Mouse (Mus musculus) heart, embryonic 12.5 days (tissue): Measurements from ENCODE around the gene Fam207a. TPM values are rescaled to one million over a fixed set of nuclear protein-coding genes. Genes with fewer than 3 reads are reported as not detected.

Source experiments
- ATAC-seq: fragments of 200-750 bp; cut with Nextera tagmentation; 2 replicates; pipeline ENCODE4 v1.8.0; 2017; ENCODE audit warnings: moderate TSS enrichment, moderate library complexity; ENCODE audit not compliant: insufficient number of reproducible peaks, low FRiP score
- H3K27ac ChIP-seq: fragments of 300-500 bp; sonication (generic); 2 replicates; pipeline ENCODE4 v1.5.1; 2016; ENCODE audit warnings: mild to moderate bottlenecking, moderate library complexity; ENCODE audit not compliant: poor library complexity, severe bottlenecking
- H3K27me3 ChIP-seq: fragments of 300-500 bp; sonication (generic); replicated peaks from 2 replicates; pipeline ENCODE4 v1.6.1; 2016; ENCODE audit warnings: mild to moderate bottlenecking, moderate library complexity
- H3K36me3 ChIP-seq: fragments of 300-500 bp; sonication (generic); 2 replicates; pipeline ENCODE4 v1.6.1; 2016; ENCODE audit warnings: mild to moderate bottlenecking, moderate library complexity
- H3K4me1 ChIP-seq: fragments of 300-500 bp; sonication (generic); replicated peaks from 2 replicates; pipeline ENCODE4 v1.6.1; 2016; ENCODE audit warnings: mild to moderate bottlenecking
- H3K4me2 ChIP-seq: fragments of 300-500 bp; sonication (generic); 2 replicates; pipeline ENCODE4 v1.6.1; 2016; ENCODE audit warnings: mild to moderate bottlenecking, moderate library complexity
- H3K4me3 ChIP-seq: fragments of 300-500 bp; sonication (generic); 2 replicates; pipeline ENCODE4 v1.5.1; 2016; ENCODE audit warnings: mild to moderate bottlenecking
- H3K9ac ChIP-seq: fragments of 300-500 bp; sonication (generic); 2 replicates; pipeline ENCODE4 v1.6.1; 2016; ENCODE audit warnings: mild to moderate bottlenecking, moderate library complexity
- H3K9me3 ChIP-seq: fragments of 300-500 bp; sonication (generic); replicated peaks from 2 replicates; pipeline ENCODE4 v1.6.1; 2016; ENCODE audit warnings: mild to moderate bottlenecking, moderate library complexity
- WGBS: fragments of 180-500 bp; shearing (Covaris S2); methylation state at CpG from one replicate; pipeline ENCODE4 v1.1.7; 2016; 5-methylcytosine and 5-hydroxymethylcytosine counted together
- polyA plus RNA-seq: library from polyadenylated mRNA; unstranded; fragments of >200 nt; fragmentation: Nextera tagmentation; extraction: Ambion mirVana; gene quantifications from 2 replicates; pipeline ENCODE4 v1.2.1, GENCODE M21; 2016

The Fam207a gene
- 31.0 and 32.1 TPM in 2 replicates for polyA plus RNA-seq

DNA sequence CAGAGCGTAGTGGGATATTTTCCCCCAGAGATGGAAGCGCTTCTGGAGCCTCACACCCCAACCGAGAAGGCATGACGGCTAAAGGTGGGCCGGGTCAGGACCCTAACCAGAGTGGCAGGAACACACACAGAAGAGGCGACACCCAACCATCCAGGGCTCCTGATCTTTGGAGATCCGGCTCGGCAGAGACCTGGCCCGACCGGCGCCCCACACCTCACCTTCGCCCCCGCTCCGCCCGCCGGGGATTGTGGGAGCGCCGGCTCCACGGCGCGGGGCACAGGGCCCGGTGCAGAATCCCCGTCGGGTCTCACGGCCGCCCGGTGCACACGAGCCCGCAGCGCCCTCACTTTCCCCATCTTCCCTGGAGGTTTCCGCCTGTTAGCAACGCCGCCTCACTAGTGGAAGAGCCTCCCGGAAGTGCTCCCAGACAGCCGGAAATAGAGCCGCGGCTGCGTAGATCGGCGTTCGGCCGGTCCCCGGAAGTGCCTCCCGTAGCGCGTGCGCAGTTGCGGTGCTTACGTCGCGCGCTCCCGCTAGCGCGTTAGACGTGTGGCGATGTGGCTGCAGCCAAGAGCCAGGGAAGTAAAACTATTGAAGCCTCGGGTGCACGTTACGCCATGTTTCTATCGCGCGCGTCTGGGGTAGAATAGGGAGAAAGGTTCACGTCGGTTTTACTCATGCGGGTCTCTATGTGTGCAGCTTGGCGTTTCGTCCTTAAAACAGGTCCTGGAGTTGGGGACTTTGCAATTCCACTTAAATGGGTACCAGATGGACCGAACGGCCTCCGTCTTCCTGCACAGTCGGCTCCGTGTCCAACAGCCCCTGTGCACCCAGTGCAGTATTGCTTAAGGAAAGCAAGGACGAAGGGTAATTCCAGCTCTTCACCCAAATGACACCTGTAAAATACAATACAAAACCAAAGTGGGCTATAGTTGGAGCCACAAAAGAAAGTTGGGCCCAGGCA lies at the start of gene Fam207a:
Gene Fam207a (minus strand): TSS at position 401 of the 964 bp plus-strand sequence.
- no peaks in the 10 kb centered on the region for H3K27me3 ChIP-seq
- H3K4me3 ChIP-seq: peak within 1 kb of the TSS; percentile 95
- peak; percentile 87 for ATAC-seq
- H3K9me3 ChIP-seq: no peaks in the 10 kb centered on the region
- H3K36me3 ChIP-seq: peaks cover 33% of the 10 kb centered on the region
- H3K27ac ChIP-seq: peak within 1 kb of the TSS; percentile 76
- H3K4me2 ChIP-seq: peak within 1 kb of the TSS; percentile 97
- peak within 1 kb of the TSS; percentile 92 for H3K9ac ChIP-seq
- WGBS: under 1% methylated on average over 75 of the region's 75 CpGs
- H3K4me1 ChIP-seq: peaks cover 21% of the 10 kb centered on the region

GRCm38 (mm10) chr10:77565005-77565404 lies 49.4 kb upstream of the Fam207a start:
- 71% methylated on average over 8 of the region's 8 CpGs for WGBS
- ATAC-seq: no peak
- H3K27me3 ChIP-seq: peaks cover 4% of the 10 kb centered on the region; the same call in 1 of the 2 replicates
- H3K4me3 ChIP-seq: no peak overlapping the region
- no peak overlapping the region for H3K27ac ChIP-seq
- no peaks in the 10 kb centered on the region for H3K9me3 ChIP-seq
- H3K36me3 ChIP-seq: no peaks in the 10 kb centered on the region
- H3K9ac ChIP-seq: no peak overlapping the region
- no peak overlapping the region for H3K4me2 ChIP-seq
- H3K4me1 ChIP-seq: peaks cover 12% of the 10 kb centered on the region

DNA sequence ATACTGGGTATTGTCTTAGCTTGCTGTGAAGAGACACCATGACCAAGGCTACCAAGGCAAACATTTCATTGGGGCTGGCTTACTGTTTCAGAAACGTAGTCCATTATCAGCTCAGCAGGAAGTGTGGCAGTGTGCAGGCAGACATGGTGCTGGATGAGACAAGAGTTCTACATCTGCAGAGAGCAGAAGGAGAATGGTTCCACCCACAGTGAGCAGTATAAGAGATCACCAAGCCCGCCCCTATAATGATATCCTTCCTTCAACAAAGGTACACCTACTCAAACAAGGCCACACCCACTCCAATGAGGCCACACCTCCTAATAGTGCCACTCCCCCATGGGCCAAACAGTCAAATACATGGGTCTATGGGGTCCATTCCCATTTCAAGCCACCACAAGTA lies 45.9 kb upstream of the Fam207a start:
- no peak for ATAC-seq
- WGBS: 44% methylated on average over 2 of the region's 2 CpGs
- H3K27ac ChIP-seq: no peak overlapping the region

GRCm38 (mm10) chr10:77560830-77561229 lies 45.2 kb upstream of the Fam207a start:
- no peak overlapping the region for H3K27ac ChIP-seq
- H3K4me2 ChIP-seq: no peak overlapping the region
- no peaks in the 10 kb centered on the region for H3K9me3 ChIP-seq
- no peak overlapping the region for H3K4me3 ChIP-seq
- peaks cover 6% of the 10 kb centered on the region for H3K27me3 ChIP-seq
- peaks cover 8% of the 10 kb centered on the region for H3K4me1 ChIP-seq
- no peaks in the 10 kb centered on the region for H3K36me3 ChIP-seq
- 65% methylated on average over 9 of the region's 9 CpGs for WGBS
- H3K9ac ChIP-seq: no peak overlapping the region
- ATAC-seq: no peak

More for the DNA sequence above, 45.9 kb upstream of the Fam207a start:
- Histone ChIP-seq H3K9me3 (no peaks in the 10 kb centered on the region), H3K4me1 (peaks cover 8% of the 10 kb centered on the region), H3K36me3 (no peaks in the 10 kb centered on the region), H3K4me2 (no peak overlapping the region), H3K4me3 (no peak overlapping the region), H3K9ac (no peak overlapping the region), H3K27me3 (peaks cover 6% of the 10 kb centered on the region)

DNA sequence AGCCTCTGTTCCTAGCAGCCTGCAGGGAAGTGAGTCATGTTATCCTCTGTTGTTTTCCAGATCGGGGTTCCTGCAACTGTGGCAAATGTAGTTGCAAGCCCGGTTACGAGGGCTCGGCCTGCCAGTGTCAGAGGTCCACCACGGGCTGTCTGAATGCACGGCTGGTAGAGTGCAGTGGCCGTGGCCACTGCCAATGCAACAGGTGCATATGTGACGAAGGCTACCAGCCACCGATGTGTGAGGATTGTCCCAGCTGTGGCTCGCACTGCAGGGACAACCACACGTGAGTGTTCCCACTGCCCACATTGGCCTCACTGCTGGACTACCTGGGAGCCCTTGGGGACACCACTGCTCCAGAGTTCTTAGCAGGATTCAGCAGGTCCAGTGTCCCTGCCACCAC lies 44.5 kb upstream of the Fam207a start:
- Histone ChIP-seq H3K9me3 (no peaks in the 10 kb centered on the region), H3K36me3 (no peaks in the 10 kb centered on the region), H3K4me2 (no peak overlapping the region), H3K27ac (no peak overlapping the region), H3K27me3 (peaks cover 6% of the 10 kb centered on the region), H3K4me1 (peaks cover 8% of the 10 kb centered on the region), H3K4me3 (no peak overlapping the region), H3K9ac (no peak overlapping the region)
- WGBS: 80% methylated on average over 11 of the region's 11 CpGs
- ATAC-seq: no peak

- Histone ChIP-seq H3K4me1 (peaks cover 8% of the 10 kb centered on the region), H3K36me3 (no peaks in the 10 kb centered on the region), H3K9me3 (no peaks in the 10 kb centered on the region), H3K4me2 (no peak overlapping the region), H3K27ac (no peak overlapping the region), H3K27me3 (peaks cover 6% of the 10 kb centered on the region), H3K4me3 (no peak overlapping the region), H3K9ac (no peak overlapping the region)
- no peak for ATAC-seq
- 83% methylated on average over 4 of the region's 4 CpGs for WGBS
Observed at GRCm38 (mm10) chr10:77557641-77558040, 42.1 kb upstream of the Fam207a start.

DNA sequence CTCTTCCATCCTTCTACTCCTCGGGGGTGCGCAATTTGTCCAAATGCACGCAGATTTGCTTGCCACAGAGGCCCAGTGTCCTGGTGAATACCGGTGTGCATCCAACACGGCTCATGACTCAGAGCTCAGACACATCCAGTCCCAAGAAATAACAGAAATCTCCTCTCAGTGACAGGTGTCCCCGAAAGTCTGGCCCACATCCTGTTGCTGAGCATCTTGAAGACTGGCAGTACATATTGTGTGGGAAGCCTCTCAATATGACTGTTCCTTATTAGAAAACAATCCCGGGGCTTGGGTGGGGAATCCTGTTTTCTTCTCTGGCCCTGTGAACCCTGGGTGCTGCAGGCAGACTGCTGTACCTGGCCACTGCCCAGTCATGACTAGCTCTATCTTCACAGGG lies 41.0 kb upstream of the Fam207a start:
- Histone ChIP-seq H3K9ac (no peak overlapping the region), H3K27ac (no peak overlapping the region), H3K27me3 (peaks cover 6% of the 10 kb centered on the region), H3K4me2 (no peak overlapping the region), H3K36me3 (no peaks in the 10 kb centered on the region), H3K4me1 (peaks cover 8% of the 10 kb centered on the region), H3K9me3 (no peaks in the 10 kb centered on the region), H3K4me3 (no peak overlapping the region)
- no peak for ATAC-seq
- WGBS: 85% methylated on average over 7 of the region's 7 CpGs

DNA sequence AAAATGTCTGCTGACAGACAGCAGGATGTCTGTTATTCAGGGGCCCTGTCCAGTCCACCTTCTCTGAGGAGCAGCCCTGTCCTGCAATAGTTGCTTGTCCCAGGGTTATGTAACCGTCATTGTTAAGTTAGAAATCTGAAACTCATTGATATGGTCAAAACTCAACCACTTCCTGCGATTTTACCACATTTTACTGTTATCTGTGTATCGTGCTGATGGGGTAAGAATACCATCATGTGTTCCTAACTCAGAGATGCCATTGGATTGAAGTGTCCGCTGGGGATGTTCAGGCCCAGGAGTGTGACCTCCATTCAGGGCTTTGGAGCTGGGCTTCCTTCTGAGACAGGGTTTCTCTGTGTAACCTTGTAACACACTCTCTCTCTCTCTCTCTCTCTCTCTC lies 39.3 kb upstream of the Fam207a start:
- 69% methylated on average over 4 of the region's 4 CpGs for WGBS
- Histone ChIP-seq H3K4me1 (no peaks in the 10 kb centered on the region), H3K27me3 (peaks cover 2% of the 10 kb centered on the region; the same call in 1 of the 2 replicates), H3K4me3 (no peak overlapping the region), H3K4me2 (no peak overlapping the region), H3K9ac (no peak overlapping the region), H3K36me3 (no peaks in the 10 kb centered on the region), H3K27ac (no peak overlapping the region), H3K9me3 (no peaks in the 10 kb centered on the region)
- ATAC-seq: no peak

DNA sequence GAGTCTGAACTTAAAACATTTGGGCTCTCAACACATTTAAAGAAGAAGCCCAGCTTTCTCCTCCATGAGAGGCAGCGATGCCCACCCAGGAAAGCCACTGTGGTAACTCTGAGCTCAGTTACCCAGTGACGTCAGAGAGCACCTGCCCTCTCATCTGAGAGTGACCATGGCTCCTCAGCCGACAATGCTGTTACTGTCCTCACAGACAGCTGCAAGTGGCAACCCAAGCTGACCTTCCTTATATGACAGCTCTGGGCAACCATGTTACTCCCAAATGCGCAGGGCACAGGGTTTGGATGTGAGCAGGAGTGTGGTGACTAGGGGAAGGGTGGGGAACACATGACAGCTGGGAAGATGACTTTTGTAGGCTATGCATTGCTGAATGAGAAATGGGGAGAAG lies 37.7 kb upstream of the Fam207a start:
- Histone ChIP-seq H3K36me3 (no peaks in the 10 kb centered on the region), H3K4me2 (no peak overlapping the region), H3K27me3 (no peaks in the 10 kb centered on the region; the same call in 1 of the 2 replicates), H3K4me1 (peaks cover 9% of the 10 kb centered on the region; the same call in 1 of the 2 replicates), H3K27ac (no peak overlapping the region), H3K4me3 (no peak overlapping the region), H3K9ac (no peak overlapping the region), H3K9me3 (no peaks in the 10 kb centered on the region)
- no peak for ATAC-seq
- 75% methylated on average over 4 of the region's 4 CpGs for WGBS

- Histone ChIP-seq H3K9ac (no peak overlapping the region), H3K9me3 (no peaks in the 10 kb centered on the region), H3K4me1 (peaks cover 9% of the 10 kb centered on the region; the same call in 1 of the 2 replicates), H3K36me3 (no peaks in the 10 kb centered on the region), H3K4me2 (no peak overlapping the region), H3K27me3 (no peaks in the 10 kb centered on the region; the same call in 1 of the 2 replicates), H3K27ac (no peak overlapping the region), H3K4me3 (no peak overlapping the region)
- 79% methylated on average over 5 of the region's 5 CpGs for WGBS
- ATAC-seq: no peak
Observed at GRCm38 (mm10) chr10:77552162-77552561, 36.6 kb upstream of the Fam207a start.

GRCm38 (mm10) chr10:77550874-77551273 lies 35.3 kb upstream of the Fam207a start:
- no peak overlapping the region for H3K27ac ChIP-seq
- no peak for ATAC-seq
- no peak overlapping the region for H3K4me3 ChIP-seq
- no peak overlapping the region for H3K4me2 ChIP-seq
- 64% methylated on average over 11 of the region's 11 CpGs for whole genome bisulfite sequencing
- no peaks in the 10 kb centered on the region for H3K9me3 ChIP-seq
- H3K9ac ChIP-seq: no peak overlapping the region
- no peaks in the 10 kb centered on the region for H3K27me3 ChIP-seq
- H3K4me1 ChIP-seq: peaks cover 9% of the 10 kb centered on the region; the same call in 1 of the 2 replicates
- H3K36me3 ChIP-seq: no peaks in the 10 kb centered on the region
